Mouse (Mus musculus) ES-E14 (cell line): Measurements from ENCODE around the gene Ulk4.

Experiments used
- HCFC1 ChIP-seq: IDR thresholded peaks from 2 replicates; pipeline ENCODE4 v1.6.1; 2012; ENCODE audit warnings: low read length, inconsistent platforms, borderline replicate concordance; ENCODE audit not compliant: insufficient read depth
- MAFK ChIP-seq: IDR thresholded peaks from 2 replicates; pipeline ENCODE4 v1.6.1; 2014; ENCODE audit warnings: mild to moderate bottlenecking, low read depth, low read length, inconsistent platforms; ENCODE audit not compliant: insufficient read depth
- ZC3H11A ChIP-seq: IDR thresholded peaks from 2 replicates; pipeline ENCODE4 v1.6.1; 2012; ENCODE audit warnings: low read depth, mild to moderate bottlenecking, inconsistent platforms, low read length, borderline replicate concordance
- ZNF384 ChIP-seq: IDR thresholded peaks from 2 replicates; pipeline ENCODE4 v1.6.1; 2012; ENCODE audit warnings: low read depth, low read length, inconsistent platforms

DNA sequence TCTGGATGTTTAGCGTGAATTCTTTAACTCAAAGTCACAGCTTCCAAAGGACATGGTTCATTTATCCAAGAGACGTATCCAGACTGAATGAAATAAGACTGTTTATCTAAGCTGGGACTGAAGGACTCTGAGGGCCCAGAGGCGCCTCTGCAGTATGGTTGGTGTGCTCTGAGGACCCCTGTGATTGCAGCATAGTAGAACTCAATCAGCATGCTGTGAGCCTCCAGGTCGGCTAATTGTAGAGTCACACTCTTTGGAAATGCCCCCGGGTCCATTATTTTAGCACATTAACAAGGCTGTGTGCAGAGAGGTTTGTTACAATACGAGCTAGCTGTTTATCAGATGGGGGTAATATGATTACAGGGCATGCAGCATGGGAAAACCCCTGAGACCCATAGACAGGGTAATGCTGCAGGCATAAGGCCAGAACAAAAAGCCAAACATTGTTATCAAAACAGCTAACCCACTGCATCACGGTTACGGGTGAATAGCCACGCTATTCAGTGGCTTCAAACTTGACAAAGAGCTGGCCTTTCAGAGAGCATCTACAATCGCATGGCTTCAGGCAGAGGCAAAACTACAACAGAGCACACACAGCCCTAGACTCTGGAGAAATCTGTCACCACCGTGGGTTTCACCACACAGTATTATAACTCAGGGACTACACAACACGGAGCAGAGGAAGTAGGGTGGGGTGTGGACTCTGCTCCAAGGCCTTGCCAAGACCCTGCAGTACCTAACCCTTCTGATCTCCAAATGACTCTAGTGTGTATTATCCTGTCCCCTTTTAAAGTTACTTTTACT lies 215.0 kb downstream of the Ulk4 start:
- TF ChIP-seq MAFK (no peak), ZC3H11A (no peak), ZNF384 (no peak), HCFC1 (no peak)
